Mouse (Mus musculus): ENCODE data around the gene Sh2d7. TPM values are rescaled to one million over a fixed set of nuclear protein-coding genes. Genes with fewer than 3 reads are reported as not detected.

The Sh2d7 gene
- not detected in 2 replicates for polyA plus RNA-seq (2016; fragmentation: Nextera tagmentation; extraction: Ambion mirVana)

GRCm38 (mm10) chr9:54538684-54539083 lies at the start of gene Sh2d7:
Sh2d7 (plus strand) TSS chr9:54538984.
- DNase-seq (ENCODE audit: low spot score) = no peak
- 88% methylated on average over 14 of the region's 14 CpGs for WGBS
- H3K27ac ChIP-seq = no peak within 1 kb of the TSS
- peaks cover 11% of the 10 kb centered on the region; the same call in 1 of the 2 replicates for H3K4me1 ChIP-seq (replicated peaks)
- no peaks in the 10 kb centered on the region for H3K27me3 ChIP-seq (ENCODE audit: insufficient read depth, poor library complexity, severe bottlenecking)
- no peak within 1 kb of the TSS for H3K4me3 ChIP-seq
- no peaks in the 10 kb centered on the region for H3K36me3 ChIP-seq
- H3K9me3 ChIP-seq = no peaks in the 10 kb centered on the region

- no peak overlapping the region for H3K27ac ChIP-seq
- H3K36me3 ChIP-seq = no peaks in the 10 kb centered on the region
- H3K9me3 ChIP-seq = no peaks in the 10 kb centered on the region
- no peaks in the 10 kb centered on the region for H3K4me1 ChIP-seq (replicated peaks)
- no peaks in the 10 kb centered on the region for H3K27me3 ChIP-seq (ENCODE audit: insufficient read depth, poor library complexity, severe bottlenecking)
- no peak for DNase-seq (ENCODE audit: low spot score)
- no peak overlapping the region for H3K4me3 ChIP-seq
- WGBS = 93% methylated on average over 2 of the region's 2 CpGs
Measured at GRCm38 (mm10) chr9:54489599-54489998, 49.2 kb upstream of the Sh2d7 start.

- Histone ChIP-seq H3K27me3 (ENCODE audit: insufficient read depth, poor library complexity, severe bottlenecking) (no peaks in the 10 kb centered on the region), H3K9me3 (no peaks in the 10 kb centered on the region), H3K27ac (no peak overlapping the region), H3K36me3 (no peaks in the 10 kb centered on the region), H3K4me3 (no peak overlapping the region), H3K4me1 (replicated peaks) (no peaks in the 10 kb centered on the region)
- no peak for DNase-seq (ENCODE audit: low spot score)
- WGBS = 93% methylated on average over 2 of the region's 2 CpGs
Measured at GRCm38 (mm10) chr9:54490431-54490830, 48.4 kb upstream of the Sh2d7 start.

GRCm38 (mm10) chr9:54499291-54499690 lies 39.5 kb upstream of the Sh2d7 start:
- no peaks in the 10 kb centered on the region for H3K9me3 ChIP-seq
- H3K36me3 ChIP-seq = no peaks in the 10 kb centered on the region
- H3K4me1 ChIP-seq (replicated peaks) = peaks cover 27% of the 10 kb centered on the region
- 84% methylated on average over 6 of the region's 6 CpGs for WGBS
- H3K27ac ChIP-seq = no peak overlapping the region
- no peak overlapping the region for H3K4me3 ChIP-seq
- no peak for DNase-seq (ENCODE audit: low spot score)
- peaks cover 15% of the 10 kb centered on the region for H3K27me3 ChIP-seq (ENCODE audit: insufficient read depth, poor library complexity, severe bottlenecking)

- Histone ChIP-seq H3K36me3 (no peaks in the 10 kb centered on the region), H3K4me3 (no peak overlapping the region), H3K27ac (no peak overlapping the region), H3K9me3 (no peaks in the 10 kb centered on the region), H3K27me3 (ENCODE audit: insufficient read depth, poor library complexity, severe bottlenecking) (peaks cover 16% of the 10 kb centered on the region), H3K4me1 (replicated peaks) (peaks cover 27% of the 10 kb centered on the region)
- WGBS = 86% methylated on average over 3 of the region's 3 CpGs
- DNase-seq (ENCODE audit: low spot score) = no peak
Measured at GRCm38 (mm10) chr9:54499791-54500190, 39.0 kb upstream of the Sh2d7 start.

- H3K4me3 ChIP-seq = peak overlapping the region; percentile 91
- H3K27me3 ChIP-seq (ENCODE audit: insufficient read depth, poor library complexity, severe bottlenecking) = peaks cover 18% of the 10 kb centered on the region
- H3K27ac ChIP-seq = peak overlapping the region; percentile 91
- no peaks in the 10 kb centered on the region for H3K9me3 ChIP-seq
- peaks cover 27% of the 10 kb centered on the region for H3K4me1 ChIP-seq (replicated peaks)
- no peak for DNase-seq (ENCODE audit: low spot score)
- H3K36me3 ChIP-seq = no peaks in the 10 kb centered on the region
- WGBS = under 1% methylated on average over 43 of the region's 43 CpGs
Measured at GRCm38 (mm10) chr9:54500832-54501452, 37.8 kb upstream of the Sh2d7 start.

- H3K9me3 ChIP-seq = no peaks in the 10 kb centered on the region
- no peaks in the 10 kb centered on the region for H3K36me3 ChIP-seq
- DNase-seq (ENCODE audit: low spot score) = peak; percentile 88
- H3K27me3 ChIP-seq (ENCODE audit: insufficient read depth, poor library complexity, severe bottlenecking) = peaks cover 18% of the 10 kb centered on the region
- H3K4me1 ChIP-seq (replicated peaks) = peaks cover 27% of the 10 kb centered on the region
- H3K27ac ChIP-seq = peak within 1 kb of the TSS; percentile 91
- peak within 1 kb of the TSS; percentile 91 for H3K4me3 ChIP-seq
- WGBS = under 1% methylated on average over 99 of the region's 99 CpGs
Measured at GRCm38 (mm10) chr9:54501453-54502110, 37.2 kb upstream of the Sh2d7 start, which contains the start of gene Dmxl2. Dmxl2 (minus strand) TSS chr9:54501626.

GRCm38 (mm10) chr9:54502111-54502495 lies 36.7 kb upstream of the Sh2d7 start:
- H3K9me3 ChIP-seq = no peaks in the 10 kb centered on the region
- 5% methylated on average over 13 of the region's 13 CpGs for WGBS
- no peak for DNase-seq (ENCODE audit: low spot score)
- H3K27me3 ChIP-seq (ENCODE audit: insufficient read depth, poor library complexity, severe bottlenecking) = peaks cover 18% of the 10 kb centered on the region
- no peaks in the 10 kb centered on the region for H3K36me3 ChIP-seq
- H3K4me1 ChIP-seq (replicated peaks) = peaks cover 27% of the 10 kb centered on the region
- H3K4me3 ChIP-seq = peak overlapping the region; percentile 91
- peak overlapping the region; percentile 91; the same call in 1 of the 2 replicates for H3K27ac ChIP-seq

- peaks cover 27% of the 10 kb centered on the region for H3K4me1 ChIP-seq (replicated peaks)
- peaks cover 18% of the 10 kb centered on the region for H3K27me3 ChIP-seq (ENCODE audit: insufficient read depth, poor library complexity, severe bottlenecking)
- H3K4me3 ChIP-seq = peak overlapping the region; percentile 91
- H3K36me3 ChIP-seq = no peaks in the 10 kb centered on the region
- DNase-seq (ENCODE audit: low spot score) = no peak
- WGBS = 10% methylated on average over 12 of the region's 12 CpGs
- H3K27ac ChIP-seq = no peak overlapping the region
- H3K9me3 ChIP-seq = no peaks in the 10 kb centered on the region
Measured at GRCm38 (mm10) chr9:54502873-54503272, 35.9 kb upstream of the Sh2d7 start.

GRCm38 (mm10) chr9:54515991-54516390 lies 22.8 kb upstream of the Sh2d7 start:
- WGBS = 78% methylated on average over 2 of the region's 2 CpGs
- Histone ChIP-seq H3K4me1 (replicated peaks) (no peaks in the 10 kb centered on the region), H3K27me3 (ENCODE audit: insufficient read depth, poor library complexity, severe bottlenecking) (no peaks in the 10 kb centered on the region), H3K36me3 (no peaks in the 10 kb centered on the region), H3K9me3 (no peaks in the 10 kb centered on the region), H3K27ac (no peak overlapping the region), H3K4me3 (no peak overlapping the region)
- DNase-seq (ENCODE audit: low spot score) = no peak

GRCm38 (mm10) chr9:54518921-54519320 lies 19.9 kb upstream of the Sh2d7 start:
- Histone ChIP-seq H3K4me3 (no peak overlapping the region), H3K4me1 (replicated peaks) (no peaks in the 10 kb centered on the region), H3K36me3 (no peaks in the 10 kb centered on the region), H3K27me3 (ENCODE audit: insufficient read depth, poor library complexity, severe bottlenecking) (no peaks in the 10 kb centered on the region), H3K9me3 (no peaks in the 10 kb centered on the region), H3K27ac (no peak overlapping the region)
- no peak for DNase-seq (ENCODE audit: low spot score)
- 74% methylated on average over 7 of the region's 7 CpGs for WGBS

- 87% methylated on average over 4 of the region's 4 CpGs for WGBS
- Histone ChIP-seq H3K9me3 (no peaks in the 10 kb centered on the region), H3K4me3 (no peak overlapping the region), H3K36me3 (no peaks in the 10 kb centered on the region), H3K27me3 (ENCODE audit: insufficient read depth, poor library complexity, severe bottlenecking) (no peaks in the 10 kb centered on the region), H3K27ac (no peak overlapping the region), H3K4me1 (replicated peaks) (no peaks in the 10 kb centered on the region)
- DNase-seq (ENCODE audit: low spot score) = no peak
Measured at GRCm38 (mm10) chr9:54520286-54520685, 18.5 kb upstream of the Sh2d7 start.

GRCm38 (mm10) chr9:54527694-54528093 lies 11.1 kb upstream of the Sh2d7 start:
- DNase-seq (ENCODE audit: low spot score) = no peak
- WGBS = 77% methylated on average over 7 of the region's 7 CpGs
- H3K36me3 ChIP-seq = no peaks in the 10 kb centered on the region

More at GRCm38 (mm10) chr9:54527694-54528093, 11.1 kb upstream of the Sh2d7 start:
- Histone ChIP-seq H3K27ac (no peak overlapping the region), H3K9me3 (no peaks in the 10 kb centered on the region), H3K4me3 (no peak overlapping the region), H3K27me3 (ENCODE audit: insufficient read depth, poor library complexity, severe bottlenecking) (no peaks in the 10 kb centered on the region), H3K4me1 (replicated peaks) (no peaks in the 10 kb centered on the region)

All from hindbrain, embryonic 10.5 days (tissue).